Mouse (Mus musculus): Measurements from ENCODE around the gene Erp27. TPM values are rescaled to one million over a fixed set of nuclear protein-coding genes. Genes with fewer than 3 reads are reported as not detected.

Erp27 gene
- polyA plus RNA-seq, 1 experiment, result 1.9 TPM

- H3K4me1 ChIP-seq (ENCODE audit: control insufficient read depth, insufficient read depth, low read length), result peaks cover 5% of the 10 kb centered on the region; the same call in 1 of the 2 replicates
- TF ChIP-seq CTCF (IDR thresholded peaks at IDR 0.05; ENCODE audit: borderline replicate concordance, insufficient read depth, low read length), result no peak
- TF ChIP-seq POLR2A (IDR thresholded peaks at IDR 0.05; ENCODE audit: low read depth, low read length), result no peak
- no peak overlapping the region for H3K27ac ChIP-seq (ENCODE audit: insufficient read depth, low read length)
- H3K4me3 ChIP-seq (ENCODE audit: insufficient read depth, low read length), result no peak overlapping the region
These were observed 32.2 kb upstream of the Erp27 start for GRCm38 (mm10) chr6:136954192-136954591.

GRCm38 (mm10) chr6:136952930-136953329, 30.9 kb upstream of the Erp27 start:
- TF ChIP-seq POLR2A (IDR thresholded peaks at IDR 0.05; ENCODE audit: low read depth, low read length), result no peak
- Histone ChIP-seq H3K4me3 (ENCODE audit: insufficient read depth, low read length) (no peak overlapping the region), H3K4me1 (ENCODE audit: control insufficient read depth, insufficient read depth, low read length) (peaks cover 4% of the 10 kb centered on the region; the same call in 1 of the 2 replicates)

GRCm38 (mm10) chr6:136950171-136950570, 28.2 kb upstream of the Erp27 start:
- Histone ChIP-seq H3K27ac (ENCODE audit: insufficient read depth, low read length) (no peak overlapping the region), H3K4me3 (ENCODE audit: insufficient read depth, low read length) (no peak overlapping the region), H3K4me1 (ENCODE audit: control insufficient read depth, insufficient read depth, low read length) (peaks cover 2% of the 10 kb centered on the region; the same call in 1 of the 2 replicates)
- TF ChIP-seq POLR2A (IDR thresholded peaks at IDR 0.05; ENCODE audit: low read depth, low read length) (no peak), CTCF (IDR thresholded peaks at IDR 0.05; ENCODE audit: borderline replicate concordance, insufficient read depth, low read length) (no peak)

More at GRCm38 (mm10) chr6:136952930-136953329, 30.9 kb upstream of the Erp27 start:
- no peak overlapping the region for H3K27ac ChIP-seq (ENCODE audit: insufficient read depth, low read length)

- H3K27ac ChIP-seq (ENCODE audit: insufficient read depth, low read length), result peak overlapping the region; percentile 95
- no peak overlapping the region for H3K4me3 ChIP-seq (ENCODE audit: insufficient read depth, low read length)
- TF ChIP-seq POLR2A (IDR thresholded peaks at IDR 0.05; ENCODE audit: low read depth, low read length) (no peak), CTCF (IDR thresholded peaks at IDR 0.05; ENCODE audit: borderline replicate concordance, insufficient read depth, low read length) (no peak)
- H3K4me1 ChIP-seq (ENCODE audit: control insufficient read depth, insufficient read depth, low read length), result peaks cover 2% of the 10 kb centered on the region; the same call in 1 of the 2 replicates
These were observed 25.7 kb upstream of the Erp27 start for GRCm38 (mm10) chr6:136947716-136948115.

GRCm38 (mm10) chr6:136946943-136947342, 25.0 kb upstream of the Erp27 start:
- no peak overlapping the region for H3K4me3 ChIP-seq (ENCODE audit: insufficient read depth, low read length)
- peaks cover 4% of the 10 kb centered on the region for H3K4me1 ChIP-seq (ENCODE audit: control insufficient read depth, insufficient read depth, low read length)
- H3K27ac ChIP-seq (ENCODE audit: insufficient read depth, low read length), result peak overlapping the region; percentile 27; the same call in 1 of the 2 replicates
- TF ChIP-seq CTCF (IDR thresholded peaks at IDR 0.05; ENCODE audit: borderline replicate concordance, insufficient read depth, low read length) (no peak), POLR2A (IDR thresholded peaks at IDR 0.05; ENCODE audit: low read depth, low read length) (no peak)

GRCm38 (mm10) chr6:136946241-136946640, 24.3 kb upstream of the Erp27 start:
- TF ChIP-seq CTCF (IDR thresholded peaks at IDR 0.05; ENCODE audit: borderline replicate concordance, insufficient read depth, low read length) (no peak), POLR2A (IDR thresholded peaks at IDR 0.05; ENCODE audit: low read depth, low read length) (no peak)
- Histone ChIP-seq H3K4me1 (ENCODE audit: control insufficient read depth, insufficient read depth, low read length) (peaks cover 4% of the 10 kb centered on the region), H3K4me3 (ENCODE audit: insufficient read depth, low read length) (no peak overlapping the region), H3K27ac (ENCODE audit: insufficient read depth, low read length) (peak overlapping the region; percentile 57; the same call in 1 of the 2 replicates)

- Histone ChIP-seq H3K4me3 (ENCODE audit: insufficient read depth, low read length) (no peak overlapping the region), H3K27ac (ENCODE audit: insufficient read depth, low read length) (no peak overlapping the region), H3K4me1 (ENCODE audit: control insufficient read depth, insufficient read depth, low read length) (peaks cover 11% of the 10 kb centered on the region)
- TF ChIP-seq CTCF (IDR thresholded peaks at IDR 0.05; ENCODE audit: borderline replicate concordance, insufficient read depth, low read length) (no peak), POLR2A (IDR thresholded peaks at IDR 0.05; ENCODE audit: low read depth, low read length) (no peak)
These were observed 22.5 kb upstream of the Erp27 start for GRCm38 (mm10) chr6:136944511-136944910.

GRCm38 (mm10) chr6:136943392-136943791, 21.4 kb upstream of the Erp27 start:
- Histone ChIP-seq H3K4me1 (ENCODE audit: control insufficient read depth, insufficient read depth, low read length) (peaks cover 13% of the 10 kb centered on the region), H3K4me3 (ENCODE audit: insufficient read depth, low read length) (no peak overlapping the region), H3K27ac (ENCODE audit: insufficient read depth, low read length) (no peak overlapping the region)
- TF ChIP-seq POLR2A (IDR thresholded peaks at IDR 0.05; ENCODE audit: low read depth, low read length), result no peak
- no peak for TF ChIP-seq CTCF (IDR thresholded peaks at IDR 0.05; ENCODE audit: borderline replicate concordance, insufficient read depth, low read length)

- Histone ChIP-seq H3K4me3 (ENCODE audit: insufficient read depth, low read length) (no peak overlapping the region), H3K27ac (ENCODE audit: insufficient read depth, low read length) (no peak overlapping the region), H3K4me1 (ENCODE audit: control insufficient read depth, insufficient read depth, low read length) (peaks cover 18% of the 10 kb centered on the region)
- no peak for TF ChIP-seq POLR2A (IDR thresholded peaks at IDR 0.05; ENCODE audit: low read depth, low read length)
- TF ChIP-seq CTCF (IDR thresholded peaks at IDR 0.05; ENCODE audit: borderline replicate concordance, insufficient read depth, low read length), result no peak
These were observed 20.3 kb upstream of the Erp27 start for GRCm38 (mm10) chr6:136942280-136942679.

GRCm38 (mm10) chr6:136941051-136942021, 19.4 kb upstream of the Erp27 start, which contains the start of gene Arhgdib:
Gene Arhgdib (minus strand): TSS chr6:136941899.
- TF ChIP-seq CTCF (IDR thresholded peaks at IDR 0.05; ENCODE audit: borderline replicate concordance, insufficient read depth, low read length) (no peak), POLR2A (IDR thresholded peaks at IDR 0.05; ENCODE audit: low read depth, low read length) (peak; percentile 50)
- peaks cover 18% of the 10 kb centered on the region for H3K4me1 ChIP-seq (ENCODE audit: control insufficient read depth, insufficient read depth, low read length)
- peak within 1 kb of the TSS; percentile 87 for H3K27ac ChIP-seq (ENCODE audit: insufficient read depth, low read length)
- peak within 1 kb of the TSS; percentile 55 for H3K4me3 ChIP-seq (ENCODE audit: insufficient read depth, low read length)

Measured in embryonic fibroblast, embryonic 13.5 days (primary cell).